Mouse (Mus musculus): ENCODE results near the gene Trp53bp2. TPM values are rescaled to one million over a fixed set of nuclear protein-coding genes. Genes with fewer than 3 reads are reported as not detected.

Gene Trp53bp2
- polyA plus RNA-seq, 1 experiment from 2014 or later: 26.9 TPM

GRCm38 (mm10) chr1:182504223-182504622, 95.3 kb downstream of the Trp53bp2 start:
- Histone ChIP-seq H3K27ac (ENCODE audit: low read depth) (peak overlapping the region; percentile 60), H3K9me3 (ENCODE audit: control insufficient read depth, low read length) (no peaks in the 10 kb centered on the region), H3K36me3 (ENCODE audit: control insufficient read depth, insufficient read depth, low read length) (peaks cover 30% of the 10 kb centered on the region), H3K4me3 (ENCODE audit: low read depth, low read length) (no peak overlapping the region), H3K27me3 (replicated peaks; ENCODE audit: control insufficient read depth, insufficient read depth, low read length) (no peaks in the 10 kb centered on the region), H3K4me2 (ENCODE audit: low read length) (peak overlapping the region; percentile 28), H3K9ac (ENCODE audit: low read length) (no peak overlapping the region), H3K4me1 (replicated peaks; ENCODE audit: control insufficient read depth, insufficient read depth, low read length) (peaks cover 40% of the 10 kb centered on the region)
- DNase-seq (ENCODE audit: low spot score) (no peak), ATAC-seq (replicated peaks; ENCODE audit: low FRiP score, low TSS enrichment, low read depth) (no peak; the same call in 1 of the 2 replicates)
- 15% methylated on average over 4 of the region's 4 CpGs for WGBS

GRCm38 (mm10) chr1:182505291-182505690, 96.3 kb downstream of the Trp53bp2 start:
- DNase-seq (ENCODE audit: low spot score) (no peak), ATAC-seq (replicated peaks; ENCODE audit: low FRiP score, low TSS enrichment, low read depth) (no peak)
- WGBS: 90% methylated on average over 3 of the region's 3 CpGs
- no peaks in the 10 kb centered on the region for H3K27me3 ChIP-seq (replicated peaks; ENCODE audit: control insufficient read depth, insufficient read depth, low read length)
- no peak overlapping the region for H3K4me2 ChIP-seq (ENCODE audit: low read length)
- peak overlapping the region; percentile 88; the same call in 1 of the 2 replicates for H3K27ac ChIP-seq (ENCODE audit: low read depth)
- peaks cover 41% of the 10 kb centered on the region for H3K36me3 ChIP-seq (ENCODE audit: control insufficient read depth, insufficient read depth, low read length)
- H3K4me3 ChIP-seq (ENCODE audit: low read depth, low read length): no peak overlapping the region
- H3K9me3 ChIP-seq (ENCODE audit: control insufficient read depth, low read length): no peaks in the 10 kb centered on the region
- H3K9ac ChIP-seq (ENCODE audit: low read length): no peak overlapping the region
- H3K4me1 ChIP-seq (replicated peaks; ENCODE audit: control insufficient read depth, insufficient read depth, low read length): peaks cover 32% of the 10 kb centered on the region

DNA sequence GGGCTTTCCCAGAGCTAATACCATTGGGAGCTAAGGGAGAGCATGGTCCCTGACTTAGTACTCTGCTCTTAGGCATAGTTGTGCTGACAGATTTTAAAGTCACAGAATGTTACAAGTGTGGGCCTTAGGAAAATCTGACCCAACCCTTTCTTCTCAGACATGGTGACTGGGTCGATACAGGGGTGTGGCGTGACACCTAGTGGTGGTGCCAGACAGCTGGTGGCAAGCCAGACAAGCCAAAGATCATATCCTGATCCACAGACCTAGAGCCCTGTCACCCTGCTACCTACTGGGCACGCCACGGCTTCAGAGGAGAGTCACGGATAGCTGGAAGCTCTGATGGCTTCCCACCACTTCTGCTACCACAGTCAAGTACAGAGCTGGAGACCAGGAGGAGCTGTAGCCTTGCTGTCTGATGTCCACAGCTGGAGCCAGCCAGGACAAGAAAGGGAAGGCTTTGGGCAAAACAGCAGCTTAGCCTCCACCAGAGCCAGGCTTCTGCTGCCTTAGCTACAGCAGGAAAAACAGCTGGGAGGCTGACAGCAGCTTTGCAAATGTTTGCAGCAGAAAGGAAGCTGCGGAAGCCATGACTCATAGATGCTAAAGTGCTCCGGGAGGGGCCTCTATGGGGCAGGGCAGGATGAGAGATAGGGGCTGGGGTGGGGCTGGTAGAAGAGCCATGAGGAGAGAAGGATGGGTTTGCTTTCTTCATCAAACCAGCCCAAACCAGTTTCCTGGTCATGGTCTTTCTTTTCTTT, 97.4 kb downstream of the Trp53bp2 start:
- no peak overlapping the region for H3K9ac ChIP-seq (ENCODE audit: low read length)
- DNase-seq (ENCODE audit: low spot score): peak; percentile 68

GRCm38 (mm10) chr1:182509110-182509797, 100.3 kb downstream of the Trp53bp2 start:
- no peak overlapping the region for H3K9ac ChIP-seq (ENCODE audit: low read length)
- no peaks in the 10 kb centered on the region for H3K27me3 ChIP-seq (replicated peaks; ENCODE audit: control insufficient read depth, insufficient read depth, low read length)
- no peak; the same call in 1 of the 2 replicates for ATAC-seq (replicated peaks; ENCODE audit: low FRiP score, low TSS enrichment, low read depth)
- H3K27ac ChIP-seq (ENCODE audit: low read depth): no peak overlapping the region
- peaks cover 55% of the 10 kb centered on the region for H3K36me3 ChIP-seq (ENCODE audit: control insufficient read depth, insufficient read depth, low read length)
- H3K9me3 ChIP-seq (ENCODE audit: control insufficient read depth, low read length): no peaks in the 10 kb centered on the region
- H3K4me2 ChIP-seq (ENCODE audit: low read length): no peak overlapping the region
- WGBS: 79% methylated on average over 10 of the region's 10 CpGs
- H3K4me1 ChIP-seq (replicated peaks; ENCODE audit: control insufficient read depth, insufficient read depth, low read length): peaks cover 16% of the 10 kb centered on the region
- no peak overlapping the region for H3K4me3 ChIP-seq (ENCODE audit: low read depth, low read length)
- DNase-seq (ENCODE audit: low spot score): no peak

More for the DNA sequence above, 97.4 kb downstream of the Trp53bp2 start:
- Histone ChIP-seq H3K27ac (ENCODE audit: low read depth) (peak overlapping the region; percentile 88), H3K36me3 (ENCODE audit: control insufficient read depth, insufficient read depth, low read length) (peaks cover 47% of the 10 kb centered on the region), H3K4me1 (replicated peaks; ENCODE audit: control insufficient read depth, insufficient read depth, low read length) (peaks cover 32% of the 10 kb centered on the region), H3K4me2 (ENCODE audit: low read length) (no peak overlapping the region; the same call in 1 of the 2 replicates), H3K4me3 (ENCODE audit: low read depth, low read length) (no peak overlapping the region), H3K27me3 (replicated peaks; ENCODE audit: control insufficient read depth, insufficient read depth, low read length) (no peaks in the 10 kb centered on the region), H3K9me3 (ENCODE audit: control insufficient read depth, low read length) (no peaks in the 10 kb centered on the region)
- peak; percentile 70 for ATAC-seq (replicated peaks; ENCODE audit: low FRiP score, low TSS enrichment, low read depth)
- WGBS: 39% methylated on average over 7 of the region's 7 CpGs

DNA sequence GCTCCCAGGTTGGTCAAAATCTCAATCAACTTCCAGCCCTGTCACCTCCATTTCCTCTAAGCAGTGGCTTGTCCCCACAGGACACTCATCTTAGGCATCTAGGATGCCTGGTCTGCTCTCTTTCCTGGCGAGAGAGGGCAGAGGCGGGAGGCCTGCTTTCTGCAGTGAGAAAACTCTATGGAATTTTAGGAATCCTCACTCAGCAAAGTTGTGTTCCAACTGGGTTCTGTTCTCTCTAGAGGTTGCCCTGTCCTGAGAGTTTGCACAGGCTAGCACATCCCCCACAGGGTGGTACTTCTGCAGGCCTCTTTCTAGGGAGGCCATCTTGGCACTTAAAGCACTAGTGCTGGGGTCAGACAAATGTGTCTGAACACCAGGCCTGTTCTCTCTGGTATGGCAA, 102.1 kb downstream of the Trp53bp2 start:
- ATAC-seq (replicated peaks; ENCODE audit: low FRiP score, low TSS enrichment, low read depth) (no peak), DNase-seq (ENCODE audit: low spot score) (no peak)
- H3K4me2 ChIP-seq (ENCODE audit: low read length): no peak overlapping the region
- no peak overlapping the region for H3K27ac ChIP-seq (ENCODE audit: low read depth)
- peaks cover 45% of the 10 kb centered on the region for H3K36me3 ChIP-seq (ENCODE audit: control insufficient read depth, insufficient read depth, low read length)
- WGBS: 64% methylated on average over 2 of the region's 2 CpGs
- no peaks in the 10 kb centered on the region for H3K9me3 ChIP-seq (ENCODE audit: control insufficient read depth, low read length)
- H3K27me3 ChIP-seq (replicated peaks; ENCODE audit: control insufficient read depth, insufficient read depth, low read length): no peaks in the 10 kb centered on the region
- no peak overlapping the region for H3K9ac ChIP-seq (ENCODE audit: low read length)
- no peak overlapping the region for H3K4me3 ChIP-seq (ENCODE audit: low read depth, low read length)
- peaks cover 18% of the 10 kb centered on the region for H3K4me1 ChIP-seq (replicated peaks; ENCODE audit: control insufficient read depth, insufficient read depth, low read length)

GRCm38 (mm10) chr1:182511778-182512177, 102.8 kb downstream of the Trp53bp2 start:
- peaks cover 16% of the 10 kb centered on the region for H3K4me1 ChIP-seq (replicated peaks; ENCODE audit: control insufficient read depth, insufficient read depth, low read length)
- peaks cover 45% of the 10 kb centered on the region for H3K36me3 ChIP-seq (ENCODE audit: control insufficient read depth, insufficient read depth, low read length)
- WGBS: 68% methylated on average over 8 of the region's 8 CpGs
- ATAC-seq (replicated peaks; ENCODE audit: low FRiP score, low TSS enrichment, low read depth) (no peak), DNase-seq (ENCODE audit: low spot score) (no peak)
- no peaks in the 10 kb centered on the region for H3K9me3 ChIP-seq (ENCODE audit: control insufficient read depth, low read length)
- no peak overlapping the region for H3K4me2 ChIP-seq (ENCODE audit: low read length)
- H3K9ac ChIP-seq (ENCODE audit: low read length): no peak overlapping the region
- no peak overlapping the region for H3K4me3 ChIP-seq (ENCODE audit: low read depth, low read length)
- H3K27me3 ChIP-seq (replicated peaks; ENCODE audit: control insufficient read depth, insufficient read depth, low read length): no peaks in the 10 kb centered on the region
- H3K27ac ChIP-seq (ENCODE audit: low read depth): no peak overlapping the region

Other genes with a start within 250 kb of the Trp53bp2 start
- gene Vmn1r1, start 244.7 kb upstream of the Trp53bp2 start, polyA plus RNA-seq (2014; fragmentation: Nextera tagmentation; extraction: Ambion mirVana): not detected in 2 replicates
- 119 and 126 TPM in 2 replicates for gene Degs1, start 126.4 kb upstream of the Trp53bp2 start, polyA plus RNA-seq (2014; fragmentation: Nextera tagmentation; extraction: Ambion mirVana)
- gene Fbxo28, start 67.5 kb upstream of the Trp53bp2 start, polyA plus RNA-seq (2014; fragmentation: Nextera tagmentation; extraction: Ambion mirVana): 20.9 and 22.6 TPM in 2 replicates
- gene Capn2, start 108.4 kb downstream of the Trp53bp2 start, polyA plus RNA-seq (2014; fragmentation: Nextera tagmentation; extraction: Ambion mirVana): 89.9 and 94.5 TPM in 2 replicates
- 1.8 and 2.1 TPM in 2 replicates for gene Capn8, start 155.8 kb downstream of the Trp53bp2 start, polyA plus RNA-seq (2014; fragmentation: Nextera tagmentation; extraction: Ambion mirVana)